In genomic region chr5:147945000-147945666, GRCm38 (mm10) we compare ENCODE assay signal across 9 mouse cellular contexts. TPM values are rescaled to one million over a fixed set of nuclear protein-coding genes. Genes with fewer than 3 reads are reported as not detected.
A peak's percentile ranks its signal among the peaks of the same experiment; 100 is the strongest.
DNase-seq lines count a peak whose midpoint lies in the region; ATAC-seq and TF ChIP-seq lines count a peak whose summit lies in the region.
"Had no signal": no experiment of that assay in that cellular context is flagged by ENCODE, and none has a peak within 500 bp of the region (broad histone marks: within the 10 kb centered on the region; RNA-seq: fewer than 3 reads in every experiment).

No protein-coding gene starts in this region.

- no peaks in the 10 kb centered on the region for H3K27me3 ChIP-seq in hindbrain, embryonic 11.5 days (ENCODE audit: control insufficient read depth, insufficient read depth, low read length)
- H3K27me3 ChIP-seq in hindbrain, embryonic 13.5 days, result no peaks in the 10 kb centered on the region
- peaks cover 12% of the 10 kb centered on the region for H3K27me3 ChIP-seq in Patski
- no peaks in the 10 kb centered on the region for H3K27me3 ChIP-seq in small intestine, adult 2 months (ENCODE audit: control insufficient read depth, insufficient read depth, low read length)
- H3K27me3 ChIP-seq: limb, embryonic 12.5 days had no signal

- H3K4me3 ChIP-seq in hindbrain, embryonic 11.5 days (ENCODE audit: low read depth, low read length), result no peak overlapping the region
- H3K4me3 ChIP-seq in hindbrain, embryonic 13.5 days, result no peak overlapping the region
- no peak overlapping the region for H3K4me3 ChIP-seq in small intestine, adult 2 months (ENCODE audit: low read depth, low read length)
- H3K4me3 ChIP-seq: limb, embryonic 12.5 days had no signal

- peak; percentile 51 for DNase-seq in hindbrain, embryonic 11.5 days (ENCODE audit: low spot score)
- DNase-seq in A20 (ENCODE audit: low read depth, low spot score), result peak; percentile 42
- DNase-seq in Patski (ENCODE audit: low read depth, low spot score), result no peak
- DNase-seq in layer of hippocampus, adult 8-10 months (ENCODE audit: low spot score in 2 of 2), result no peak
- DNase-seq in spleen, postnatal 4 days (ENCODE audit: low spot score in 2 of 2), result no peak

- 42% methylated on average over 5 of the region's 5 CpGs for WGBS in hindbrain, embryonic 11.5 days
- 41% methylated on average over 5 of the region's 5 CpGs for whole genome bisulfite sequencing in hindbrain, embryonic 13.5 days
- 13% methylated on average over 5 of the region's 5 CpGs for WGBS in small intestine, adult 2 months

- no peaks in the 10 kb centered on the region for H3K9me3 ChIP-seq in hindbrain, embryonic 11.5 days (ENCODE audit: control insufficient read depth, low read length)
- no peaks in the 10 kb centered on the region; the same call in 1 of the 2 replicates for H3K9me3 ChIP-seq in hindbrain, embryonic 13.5 days

- H3K4me1 ChIP-seq in hindbrain, embryonic 11.5 days (replicated peaks; ENCODE audit: control insufficient read depth, insufficient read depth, low read length), result no peaks in the 10 kb centered on the region
- H3K4me1 ChIP-seq in hindbrain, embryonic 13.5 days (replicated peaks), result peaks cover 6% of the 10 kb centered on the region; the same call in 1 of the 2 replicates
- H3K4me1 ChIP-seq in small intestine, adult 2 months (ENCODE audit: control insufficient read depth, insufficient read depth, insufficient read length, low read length), result no peaks in the 10 kb centered on the region
- H3K4me1 ChIP-seq: limb, embryonic 12.5 days had no signal

- no peak overlapping the region for H3K27ac ChIP-seq in hindbrain, embryonic 11.5 days (ENCODE audit: low read depth, low read length)
- H3K27ac ChIP-seq in hindbrain, embryonic 13.5 days, result no peak overlapping the region
- no peak overlapping the region for H3K27ac ChIP-seq in small intestine, adult 2 months (ENCODE audit: insufficient read depth, low read depth, low read length)
- H3K27ac ChIP-seq: limb, embryonic 12.5 days had no signal

- POLR2A ChIA-PET in Patski (lab: Charles Lee), result interaction anchor here (1.0 kb wide), 1 partner anchor 51 kb away, joined by 4 read pairs; no protein-coding TSS in a partner anchor

- H3K4me2 ChIP-seq in hindbrain, embryonic 11.5 days (replicated peaks; ENCODE audit: low read depth, low read length), result no peak overlapping the region
- no peak overlapping the region for H3K4me2 ChIP-seq in hindbrain, embryonic 13.5 days
- H3K4me2 ChIP-seq: limb, embryonic 12.5 days had no signal

- TF ChIP-seq CTCF in Patski (IDR thresholded peaks at IDR 0.05), result peak; percentile 87
- TF ChIP-seq CTCF in small intestine, adult 2 months (IDR thresholded peaks at IDR 0.05; ENCODE audit: extremely low read depth, insufficient read length, insufficient replicate concordance, low read depth, low read length), result peak; percentile 61; the same call in 1 of the 2 replicates

- in situ Hi-C loops in Patski (cut with MboI; ENCODE audit: low pct_unique_long_range_greater_than_20kb), result no loop called here

- no peaks in the 10 kb centered on the region for H3K36me3 ChIP-seq in hindbrain, embryonic 11.5 days (ENCODE audit: control insufficient read depth, insufficient read depth, low read length)
- no peaks in the 10 kb centered on the region for H3K36me3 ChIP-seq in hindbrain, embryonic 13.5 days
- no peaks in the 10 kb centered on the region for H3K36me3 ChIP-seq in small intestine, adult 2 months (ENCODE audit: control insufficient read depth, insufficient read depth, low read length)
- H3K36me3 ChIP-seq: limb, embryonic 12.5 days had no signal

- no peak for TF ChIP-seq POLR2A in small intestine, adult 2 months (IDR thresholded peaks at IDR 0.05; ENCODE audit: low read depth, low read length)

- H3K9ac ChIP-seq in hindbrain, embryonic 11.5 days (ENCODE audit: low read depth, low read length), result no peak overlapping the region
- H3K9ac ChIP-seq in hindbrain, embryonic 13.5 days, result no peak overlapping the region
- H3K9ac ChIP-seq: limb, embryonic 12.5 days had no signal

- CTCF ChIA-PET in Patski (lab: Charles Lee), result interaction anchor here (0.5 to 1.5 kb wide), 5 partner anchors 9 to 218 kb away, joined by 3 to 6 read pairs (median 3); no protein-coding TSS in a partner anchor

- ATAC-seq in hindbrain, embryonic 11.5 days (ENCODE audit: low FRiP score), result no peak
- ATAC-seq in hindbrain, embryonic 13.5 days (ENCODE audit: low FRiP score), result no peak
- ATAC-seq in Patski, result peak; percentile 37
- ATAC-seq in hematopoietic stem cell, adult 5-6 weeks (replicated peaks in 1 of 2; ENCODE audit: insufficient read depth in 1 of 2, low FRiP score in 2 of 2, low TSS enrichment in 1 of 2, low read depth in 1 of 2, poor library complexity in 2 of 2, severe bottlenecking in 2 of 2), result peak; percentile 62 to 75

RNA-seq across cellular contexts. Expression of gene Mtus2, which starts 12.0 kb away (rescaled TPM):
- 22.2 and 29.2 TPM in 2 replicates for polyA plus RNA-seq in hindbrain, embryonic 11.5 days (2014; fragmentation: Nextera tagmentation; extraction: Ambion mirVana)
- 45.8 and 48.6 TPM in 2 replicates for polyA plus RNA-seq in hindbrain, embryonic 13.5 days (2015; fragmentation: Nextera tagmentation; extraction: Ambion mirVana)
- 1.3 TPM for polyA plus RNA-seq in Patski (2021)
- total RNA-seq in hematopoietic stem cell, adult 5-6 weeks (2017), result 6.1 and 8.9 TPM in 2 replicates
- 1.8 and 3.9 TPM in 2 replicates for polyA plus RNA-seq in small intestine, adult 2 months (2012; rRNA removed)
- total RNA-seq in layer of hippocampus, adult 8-10 months (2022), result 10 to 100 TPM; 27.7 to 34.9 (median 33.8) TPM

RNA-seq across cellular contexts. Expression of gene Slc46a3, which starts 50.5 kb away (rescaled TPM):
- polyA plus RNA-seq in hindbrain, embryonic 11.5 days (2014; fragmentation: Nextera tagmentation; extraction: Ambion mirVana), result 3.9 and 4.1 TPM in 2 replicates
- polyA plus RNA-seq in hindbrain, embryonic 13.5 days (2015; fragmentation: Nextera tagmentation; extraction: Ambion mirVana), result 4.2 and 4.5 TPM in 2 replicates
- polyA plus RNA-seq in Patski (2021), result 4.6 TPM
- total RNA-seq in hematopoietic stem cell, adult 5-6 weeks (2017), result 3.1 and 5.2 TPM in 2 replicates
- polyA plus RNA-seq in small intestine, adult 2 months (2012; rRNA removed), result 83.8 and 259 TPM in 2 replicates
- 10 to 100 TPM in 1 of 4 experiments, 1 to 10 TPM in 3; 7.9 to 11.4 (median 9.6) TPM for total RNA-seq in layer of hippocampus, adult 8-10 months (2022)

Comparison
In these comparisons a context has a peak if more than half of its experiments do, and no peak if none do; other contexts are left out.
1. ATAC-seq: peak in Patski (single experiment) and hematopoietic stem cell, adult 5-6 weeks (2 of 2); none in hindbrain, embryonic 11.5 days (single experiment) and hindbrain, embryonic 13.5 days (single experiment).
2. DNase-seq: peak in hindbrain, embryonic 11.5 days (single experiment) and A20 (single experiment); none in Patski (single experiment), layer of hippocampus, adult 8-10 months (0 of 2) and spleen, postnatal 4 days (0 of 2).
3. RNA of gene Slc46a3, which starts 50.5 kb away (polyA plus RNA-seq): 83.8 to 259 TPM in small intestine, adult 2 months; 4.6 TPM in Patski (single experiment), 4.2 to 4.5 TPM in hindbrain, embryonic 13.5 days and 3.9 to 4.1 TPM in hindbrain, embryonic 11.5 days; every median in the first group is over 10 times any median in the second.